Mouse (Mus musculus) G1E (cell line): ENCODE results near the gene Rpap3.

Source experiments
- CTCF ChIP-seq: IDR thresholded peaks from 2 replicates; pipeline ENCODE4 v1.5.1; 2012; ENCODE audit warnings: low read depth, low read length, inconsistent platforms, mixed read lengths
- GATA1 ChIP-seq: IDR thresholded peaks from 2 replicates; pipeline ENCODE4 v1.6.1; 2012; ENCODE audit warnings: borderline replicate concordance, low read length, inconsistent platforms, mixed read lengths
- TAL1 ChIP-seq: conservative IDR thresholded peaks from 2 replicates; pipeline ENCODE4 v1.6.1; 2012; ENCODE audit warnings: low read depth, low read length, inconsistent platforms, mixed read lengths

GRCm38 (mm10) chr15:97664981-97665668, 40.5 kb downstream of the Rpap3 start:
- TF ChIP-seq CTCF = peak; percentile 61
- no peak for TF ChIP-seq GATA1
- no peak for TF ChIP-seq TAL1
